Mouse (Mus musculus) macrophage (primary cell): Measurements from ENCODE around the gene Rnf7. TPM values are rescaled to one million over a fixed set of nuclear protein-coding genes. Genes with fewer than 3 reads are reported as not detected.
"Not testable (repeated sequence)": the region's sequence is repeated elsewhere in the genome, so short reads cannot be mapped to it uniquely, and the experiment has no call there.

Source experiments
- H3K27ac ChIP-seq: fragments of 350-480 bp; formaldehyde crosslinking; 2 replicates; pipeline ENCODE4 v1.9.0; 2021
- H3K36me3 ChIP-seq: fragments of 350-480 bp; formaldehyde crosslinking; 2 replicates; pipeline ENCODE4 v1.9.0; 2021; ENCODE audit errors: inconsistent target
- H3K4me3 ChIP-seq: fragments of 350-480 bp; formaldehyde crosslinking; 2 replicates; pipeline ENCODE4 v1.9.0; 2021; ENCODE audit errors: inconsistent target
- H3K79me2 ChIP-seq: fragments of 350-480 bp; formaldehyde crosslinking; 2 replicates; pipeline ENCODE4 v1.9.0; 2021; ENCODE audit errors: inconsistent target
- WGBS: methylation state at CpG from one replicate; pipeline ENCODE4 v1.1.7; 2026; ENCODE audit warnings: inconsistent platforms; ENCODE audit not compliant: missing documents; 5-methylcytosine and 5-hydroxymethylcytosine counted together
- polyA plus RNA-seq: library from polyadenylated mRNA; stranded (reverse); fragments of 250-400 nt; gene quantifications from 3 replicates; pipeline ENCODE4 v1.2.4, GENCODE M21; 2018; ENCODE audit warnings: inconsistent platforms

Gene Rnf7
- polyA plus RNA-seq, 1 experiment from 2014 or later = 113 TPM

DNA sequence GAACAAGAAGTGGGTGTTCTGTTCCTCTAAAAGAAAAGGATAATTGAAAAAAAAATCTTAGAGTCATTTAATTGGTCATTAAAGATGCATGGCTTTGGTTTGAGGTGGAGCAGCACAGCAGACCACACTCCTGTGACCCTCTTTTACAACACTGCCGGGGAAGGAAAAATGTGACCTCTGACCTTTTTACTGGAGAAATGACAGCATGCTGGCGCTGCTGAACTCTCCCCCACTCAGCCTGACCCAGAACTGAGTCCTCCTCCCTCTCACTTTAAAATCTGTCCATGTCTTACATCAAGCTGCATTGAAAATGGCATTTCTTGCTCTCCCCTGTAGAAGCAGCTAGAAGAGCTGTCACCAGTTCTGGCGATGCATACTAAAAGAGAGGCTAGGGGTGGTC is 14.7 kb upstream of the Rnf7 start:
- 81% methylated on average over 3 of the region's 3 CpGs for WGBS
- H3K36me3 ChIP-seq = no peaks in the 10 kb centered on the region
- H3K79me2 ChIP-seq = no peaks in the 10 kb centered on the region
- H3K4me3 ChIP-seq = no peak overlapping the region
- H3K27ac ChIP-seq = no peak overlapping the region

DNA sequence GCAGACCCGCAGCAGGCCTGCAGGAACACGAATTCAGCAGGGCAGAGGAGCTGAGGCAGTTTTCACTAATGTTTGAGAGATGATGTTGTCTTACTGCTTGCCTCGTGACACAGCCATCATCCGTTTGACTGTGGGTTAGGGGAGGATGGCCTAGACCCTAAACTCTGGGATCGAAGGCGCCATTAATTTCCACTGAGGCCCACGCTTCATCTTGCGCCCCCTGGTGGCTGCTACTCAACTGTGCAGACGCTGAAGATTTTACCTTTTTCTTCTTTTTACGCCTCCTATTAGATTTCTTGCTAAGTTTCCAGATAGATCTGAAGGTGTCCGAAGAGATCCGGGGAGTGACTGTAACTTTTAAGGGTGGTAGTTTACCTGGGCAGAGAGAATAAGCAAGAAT is 13.3 kb upstream of the Rnf7 start:
- Histone ChIP-seq H3K79me2 (no peaks in the 10 kb centered on the region), H3K4me3 (no peak overlapping the region), H3K27ac (no peak overlapping the region), H3K36me3 (no peaks in the 10 kb centered on the region)
- 43% methylated on average over 12 of the region's 12 CpGs for WGBS

DNA sequence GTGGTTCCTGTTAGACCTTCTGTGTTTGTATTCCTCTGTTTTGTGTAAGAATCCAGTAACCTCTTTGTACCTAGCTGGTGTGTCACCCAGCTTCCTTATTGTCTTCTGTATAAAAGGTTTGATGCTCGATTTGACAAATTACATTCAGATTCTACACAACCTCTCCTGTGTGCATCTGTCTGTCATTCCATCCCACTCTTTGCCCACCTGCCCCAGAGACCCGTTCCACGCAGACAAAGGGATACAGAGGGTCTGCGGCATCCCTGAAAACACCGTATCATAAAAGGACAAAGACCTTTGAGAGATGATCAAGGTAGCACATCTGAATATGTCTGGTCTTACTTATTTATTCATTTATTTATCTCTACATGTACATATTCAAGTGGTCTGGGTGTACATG is 9.4 kb upstream of the Rnf7 start:
- not testable (repeated sequence) for H3K79me2 ChIP-seq, H3K27ac ChIP-seq, H3K4me3 ChIP-seq, H3K36me3 ChIP-seq
- WGBS = 99% methylated on average over 5 of the region's 5 CpGs

DNA sequence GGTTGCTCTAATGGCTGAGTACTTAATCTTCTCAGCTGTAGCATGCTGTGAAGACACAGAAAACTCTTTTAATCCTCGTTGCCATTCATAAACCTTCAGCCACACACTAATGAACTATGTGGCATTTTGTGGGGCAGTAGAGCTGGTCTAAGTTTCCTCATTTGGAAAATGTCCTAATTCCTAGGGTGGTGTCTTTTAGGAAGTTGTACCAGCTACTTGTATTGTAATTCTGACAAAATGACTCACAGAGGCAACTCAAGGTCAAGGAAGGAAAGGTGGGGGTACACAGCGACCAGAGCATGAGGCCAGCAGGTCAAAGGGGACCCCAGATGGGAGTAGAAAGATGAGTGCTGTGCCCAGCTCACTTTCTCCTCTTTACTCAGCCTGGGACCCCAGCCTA is 5.2 kb upstream of the Rnf7 start:
- WGBS = 57% methylated on average over 2 of the region's 2 CpGs
- Histone ChIP-seq H3K4me3 (no peak overlapping the region), H3K79me2 (no peaks in the 10 kb centered on the region), H3K36me3 (no peaks in the 10 kb centered on the region), H3K27ac (no peak overlapping the region; the same call in 1 of the 2 replicates)

GRCm38 (mm10) chr9:96483028-96483427 is 4.6 kb upstream of the Rnf7 start:
- Histone ChIP-seq H3K36me3 (no peaks in the 10 kb centered on the region), H3K27ac (no peak overlapping the region; the same call in 1 of the 2 replicates), H3K79me2 (no peaks in the 10 kb centered on the region; the same call in 1 of the 2 replicates), H3K4me3 (no peak overlapping the region)
- 97% methylated on average over 3 of the region's 3 CpGs for WGBS

DNA sequence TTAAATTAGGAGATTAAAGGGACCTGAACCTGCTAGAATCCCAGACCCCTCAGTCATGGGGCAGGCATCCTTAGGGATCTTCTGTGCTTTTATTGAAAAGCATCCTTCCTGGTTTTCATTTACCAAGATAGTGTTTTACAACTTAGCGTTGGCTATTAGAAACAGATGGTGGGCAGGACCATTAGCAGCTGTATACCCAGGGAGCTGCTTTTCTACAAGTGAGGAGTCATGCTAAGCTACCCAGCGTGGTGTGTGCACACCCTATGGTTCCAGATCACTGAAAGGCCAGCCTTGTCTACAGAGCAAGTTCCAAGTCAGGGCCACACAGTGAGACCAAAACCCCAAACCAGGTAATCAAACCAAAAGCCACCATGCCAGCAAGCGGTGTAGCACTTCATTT is 6.1 kb downstream of the Rnf7 start:
- Histone ChIP-seq H3K36me3 (peaks cover 12% of the 10 kb centered on the region; the same call in 1 of the 2 replicates), H3K4me3 (no peak overlapping the region), H3K27ac (no peak overlapping the region), H3K79me2 (peaks cover 56% of the 10 kb centered on the region)
- WGBS = 93% methylated on average over 3 of the region's 3 CpGs

GRCm38 (mm10) chr9:96471681-96472080 is 6.8 kb downstream of the Rnf7 start:
- H3K79me2 ChIP-seq = peaks cover 49% of the 10 kb centered on the region
- WGBS = 82% methylated on average over 1 of the region's 4 CpGs
- H3K4me3 ChIP-seq, H3K27ac ChIP-seq: not testable (repeated sequence)
- peaks cover 12% of the 10 kb centered on the region; the same call in 1 of the 2 replicates for H3K36me3 ChIP-seq

- H3K79me2 ChIP-seq = peaks cover 36% of the 10 kb centered on the region
- H3K36me3 ChIP-seq = peaks cover 12% of the 10 kb centered on the region; the same call in 1 of the 2 replicates
- no peak overlapping the region for H3K4me3 ChIP-seq
- 98% methylated on average over 8 of the region's 8 CpGs for WGBS
- H3K27ac ChIP-seq = no peak overlapping the region
Measured at GRCm38 (mm10) chr9:96470266-96470974, 8.1 kb downstream of the Rnf7 start.

DNA sequence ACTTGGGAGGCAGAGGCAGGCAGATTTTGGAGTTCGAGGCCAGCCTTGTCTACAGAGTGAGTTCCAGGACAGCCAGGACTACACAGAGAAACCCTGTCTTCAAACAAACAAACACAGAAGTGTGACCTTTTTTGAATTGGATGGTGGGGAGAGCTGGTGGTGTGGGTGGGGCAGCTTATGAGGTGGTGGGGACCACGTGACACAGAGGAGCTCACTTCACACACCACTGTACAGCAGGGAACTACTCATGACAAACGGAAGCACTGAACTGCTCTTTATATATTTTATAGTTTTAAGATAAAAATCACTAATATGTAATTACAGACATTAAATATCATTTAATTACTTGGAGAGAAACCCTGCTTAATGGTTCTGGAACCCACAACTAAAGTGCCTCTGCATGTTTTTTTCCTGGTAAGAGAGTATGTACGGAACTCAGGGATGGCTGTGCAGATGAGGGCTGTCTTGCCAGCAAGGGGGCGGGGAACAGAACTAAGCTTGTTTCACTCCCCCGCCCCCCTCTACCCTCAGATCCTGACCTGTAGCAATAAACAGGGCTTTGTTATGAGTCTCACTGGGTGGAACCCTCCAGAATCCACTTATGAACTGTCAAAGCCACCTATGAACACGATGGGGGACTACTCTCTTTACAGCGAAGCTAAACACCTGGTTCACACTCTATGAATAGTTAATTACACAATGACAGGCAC is 8.8 kb downstream of the Rnf7 start:
- 92% methylated on average over 7 of the region's 8 CpGs for WGBS
- no peak overlapping the region for H3K27ac ChIP-seq
- H3K4me3 ChIP-seq = no peak overlapping the region
- H3K36me3 ChIP-seq = peaks cover 12% of the 10 kb centered on the region; the same call in 1 of the 2 replicates
- H3K79me2 ChIP-seq = peaks cover 29% of the 10 kb centered on the region

DNA sequence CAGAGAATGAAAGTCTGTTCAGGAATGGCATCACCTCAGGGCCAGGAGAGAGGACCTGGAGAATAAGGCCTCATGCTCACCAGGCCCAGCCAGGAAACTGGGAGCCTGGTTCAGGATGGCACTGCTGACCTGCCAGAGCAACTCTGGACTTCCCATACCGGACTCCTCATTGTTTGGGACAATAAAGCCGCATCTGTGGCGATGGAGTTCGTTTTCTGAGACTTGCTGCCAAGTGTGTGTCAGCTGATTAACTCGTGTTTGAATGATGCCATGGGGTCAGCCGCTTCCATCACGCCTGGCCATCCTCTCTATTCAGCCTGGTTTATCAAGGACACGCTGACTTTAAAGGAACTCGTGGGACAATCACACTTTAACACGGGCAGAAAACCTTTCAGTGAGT is 14.8 kb downstream of the Rnf7 start:
- Histone ChIP-seq H3K27ac (no peak overlapping the region), H3K36me3 (peaks cover 7% of the 10 kb centered on the region; the same call in 1 of the 2 replicates), H3K79me2 (no peaks in the 10 kb centered on the region), H3K4me3 (no peak overlapping the region)
- 97% methylated on average over 10 of the region's 10 CpGs for WGBS

DNA sequence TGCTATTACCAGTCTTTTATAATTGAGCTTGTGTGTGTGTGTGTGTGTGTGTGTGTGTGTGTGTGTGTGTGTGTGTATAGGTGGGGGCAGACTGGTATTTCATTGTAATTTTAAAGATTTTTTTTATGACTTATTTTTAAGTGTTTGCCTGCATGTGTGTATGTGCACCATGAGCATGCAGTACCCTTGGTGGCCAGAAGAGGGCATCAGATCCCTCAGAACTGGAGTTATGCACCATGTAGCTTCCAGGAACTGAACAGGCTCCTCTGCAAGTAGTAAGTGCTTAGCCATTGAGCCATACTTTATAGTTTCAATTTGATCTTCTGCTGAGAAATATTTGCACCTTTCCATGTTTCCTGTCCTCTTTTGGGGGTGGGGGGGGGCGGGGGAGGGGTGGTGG is 16.9 kb downstream of the Rnf7 start:
- H3K79me2 ChIP-seq = no peaks in the 10 kb centered on the region

GRCm38 (mm10) chr9:96460117-96460865 is 18.2 kb downstream of the Rnf7 start:
- H3K27ac ChIP-seq = no peak overlapping the region
- WGBS = over 99% methylated on average over 10 of the region's 10 CpGs
- H3K4me3 ChIP-seq = no peak overlapping the region
- H3K36me3 ChIP-seq = no peaks in the 10 kb centered on the region
- H3K79me2 ChIP-seq = no peaks in the 10 kb centered on the region

More for the DNA sequence above, 16.9 kb downstream of the Rnf7 start:
- H3K27ac ChIP-seq = no peak overlapping the region
- 57% methylated on average over 1 of the region's 1 CpGs for WGBS
- no peaks in the 10 kb centered on the region for H3K36me3 ChIP-seq
- H3K4me3 ChIP-seq = no peak overlapping the region

- no peak overlapping the region for H3K4me3 ChIP-seq
- no peaks in the 10 kb centered on the region for H3K79me2 ChIP-seq
- H3K27ac ChIP-seq = no peak overlapping the region
- WGBS = 95% methylated on average over 8 of the region's 8 CpGs
- H3K36me3 ChIP-seq = no peaks in the 10 kb centered on the region
Measured at GRCm38 (mm10) chr9:96455618-96456017, 22.9 kb downstream of the Rnf7 start.

- Histone ChIP-seq H3K79me2 (no peaks in the 10 kb centered on the region), H3K4me3 (no peak overlapping the region), H3K36me3 (no peaks in the 10 kb centered on the region), H3K27ac (no peak overlapping the region)
- 97% methylated on average over 4 of the region's 4 CpGs for WGBS
Measured at GRCm38 (mm10) chr9:96452956-96453355, 25.5 kb downstream of the Rnf7 start.
